Mouse (Mus musculus): ENCODE data around the gene Artn.

The Artn gene

DNA sequence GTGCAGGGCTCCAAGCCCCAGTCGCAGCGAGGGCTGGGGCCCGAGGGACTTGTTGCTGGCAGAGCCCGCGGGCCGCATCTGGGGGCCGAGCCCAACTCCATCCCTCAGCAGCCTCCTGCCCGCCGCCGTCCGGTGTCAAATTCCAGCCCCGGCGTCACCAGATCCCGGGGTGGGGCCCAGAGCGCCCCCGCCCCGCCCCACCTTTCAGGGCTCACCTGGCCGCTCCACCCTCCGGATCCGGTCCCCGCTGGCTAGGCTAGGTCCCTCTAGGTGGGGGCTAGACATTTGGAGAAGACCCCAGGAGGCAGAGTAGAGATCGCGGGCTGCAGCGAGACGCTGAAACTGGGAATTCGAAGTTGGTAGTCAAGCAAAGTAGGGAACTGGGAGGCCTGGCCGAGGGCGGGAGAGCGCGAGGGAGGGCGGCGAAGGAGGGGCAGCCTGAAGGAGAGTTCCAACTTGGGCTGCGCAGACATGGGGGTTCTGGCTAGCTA lies at the start of gene Artn:
Artn (minus strand) TSS at position 373 of the 491 bp plus-strand sequence.
- peak; percentile 18 for DNase-seq

DNA sequence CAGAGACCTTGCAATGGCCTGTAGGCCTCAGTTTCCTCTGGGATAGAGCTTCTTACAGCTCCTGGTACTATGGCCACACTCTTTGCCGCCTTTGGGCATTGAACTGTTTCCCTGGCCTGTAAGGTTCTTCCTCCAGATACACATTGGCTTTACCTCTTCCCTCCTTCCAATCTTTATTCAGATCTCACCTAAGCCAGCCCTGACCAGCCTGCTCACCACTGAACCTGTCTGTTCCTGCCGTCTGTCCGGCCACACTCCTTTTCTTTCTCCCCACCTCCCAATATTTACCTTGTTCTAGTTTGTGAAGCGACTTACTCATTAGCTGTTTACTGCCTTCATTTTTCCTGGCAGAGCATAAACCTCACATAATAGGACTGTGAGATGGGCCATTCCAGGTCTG lies 49.6 kb upstream of the Artn start:
- no peak for DNase-seq

DNA sequence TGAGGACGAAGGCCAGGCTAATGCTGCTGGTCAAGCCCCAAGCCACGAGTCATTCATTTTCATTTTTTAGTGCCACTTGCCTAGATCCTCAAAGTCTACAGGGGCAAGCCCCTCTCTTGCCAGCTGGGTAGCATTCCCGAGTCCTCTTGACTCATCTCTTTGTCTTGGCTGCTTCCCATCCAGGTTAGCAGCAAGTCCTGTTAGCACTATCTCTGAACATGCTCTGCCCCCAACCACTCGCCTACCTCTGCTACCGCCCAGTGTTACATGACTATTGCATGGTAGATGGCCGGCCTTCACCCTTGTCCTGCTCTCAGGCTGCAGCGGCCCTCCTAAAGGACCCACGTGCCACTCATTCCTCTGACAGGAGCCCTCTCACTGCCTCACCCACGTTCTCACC lies 48.7 kb upstream of the Artn start:
- no peak for DNase-seq

GRCm38 (mm10) chr4:117977841-117978240 lies 48.3 kb upstream of the Artn start:
- no peak for DNase-seq

- no peak for DNase-seq
These were observed 47.8 kb upstream of the Artn start for GRCm38 (mm10) chr4:117977371-117977770.

DNA sequence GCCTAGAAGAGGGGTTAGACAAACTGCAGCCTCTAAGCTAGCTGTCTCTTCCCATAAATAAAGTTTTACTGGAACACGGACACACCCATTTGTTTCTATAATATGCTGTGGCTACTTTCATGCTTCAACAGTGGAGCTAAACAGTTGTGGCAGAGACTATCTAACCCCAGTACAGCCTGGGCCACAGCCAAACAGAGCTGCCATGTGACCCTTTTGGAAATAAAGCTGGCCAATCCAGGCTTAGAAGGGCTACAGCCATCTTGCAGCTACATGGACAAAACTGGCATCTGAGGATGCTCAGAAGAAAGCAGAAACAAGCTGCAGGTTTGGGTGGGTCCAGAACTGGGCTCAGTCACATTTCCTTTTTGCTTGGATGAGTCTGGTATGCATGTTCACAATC lies 46.3 kb upstream of the Artn start:
- no peak for DNase-seq

DNA sequence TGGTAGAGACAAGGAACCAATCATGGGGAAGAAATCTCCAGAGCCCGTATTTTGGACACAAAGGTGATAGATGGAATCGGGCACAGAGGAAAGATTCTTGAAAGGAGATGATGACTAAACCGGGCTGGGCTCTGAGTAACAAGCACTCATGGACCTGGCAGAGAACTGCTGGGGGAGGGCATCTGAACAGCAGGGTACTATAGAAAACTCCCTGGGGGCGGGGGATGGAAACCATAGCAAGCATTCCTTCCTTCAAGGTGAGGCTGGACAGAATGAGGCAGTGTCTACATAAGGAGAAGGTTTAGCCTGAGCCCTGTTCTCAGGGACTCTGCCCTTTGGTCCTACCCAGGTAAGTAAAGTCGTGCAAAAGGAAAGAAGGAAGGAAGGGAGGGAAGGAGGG lies 45.2 kb upstream of the Artn start:
- no peak for DNase-seq

GRCm38 (mm10) chr4:117972999-117973398 lies 43.4 kb upstream of the Artn start:
- DNase-seq: no peak

DNA sequence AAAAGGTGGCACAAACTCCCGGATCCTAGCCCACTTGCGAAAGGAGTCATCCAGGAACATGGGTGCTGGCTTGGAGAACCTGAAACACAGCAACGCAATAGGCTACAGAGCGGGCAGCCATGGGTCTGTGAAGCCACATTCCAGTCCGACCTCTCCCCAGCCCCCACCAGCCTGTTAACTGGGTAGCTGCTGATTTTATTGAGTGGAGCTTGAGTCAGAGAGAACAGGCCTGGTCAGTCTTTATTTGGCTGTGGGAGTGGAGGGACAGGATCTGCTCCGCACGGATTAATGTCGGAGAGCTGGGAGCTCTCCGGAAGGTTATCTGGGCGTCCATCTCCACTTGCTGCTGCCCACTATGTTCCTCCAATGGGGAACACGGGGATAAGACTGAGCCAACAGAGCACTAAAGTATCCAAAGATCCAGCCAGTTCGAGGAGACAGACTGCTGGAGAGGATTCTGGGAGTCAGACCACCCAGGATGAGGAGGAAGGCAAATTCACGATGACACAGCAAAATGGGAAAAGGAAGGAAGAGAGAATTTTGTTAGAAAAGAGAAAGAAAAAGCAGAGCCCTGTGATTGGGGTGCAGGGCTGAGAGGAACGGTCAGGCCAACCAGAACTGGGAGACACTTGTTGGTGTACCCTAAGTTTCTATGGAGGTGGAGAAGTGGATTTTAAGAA lies 34.9 kb upstream of the Artn start:
- no peak for DNase-seq

DNA sequence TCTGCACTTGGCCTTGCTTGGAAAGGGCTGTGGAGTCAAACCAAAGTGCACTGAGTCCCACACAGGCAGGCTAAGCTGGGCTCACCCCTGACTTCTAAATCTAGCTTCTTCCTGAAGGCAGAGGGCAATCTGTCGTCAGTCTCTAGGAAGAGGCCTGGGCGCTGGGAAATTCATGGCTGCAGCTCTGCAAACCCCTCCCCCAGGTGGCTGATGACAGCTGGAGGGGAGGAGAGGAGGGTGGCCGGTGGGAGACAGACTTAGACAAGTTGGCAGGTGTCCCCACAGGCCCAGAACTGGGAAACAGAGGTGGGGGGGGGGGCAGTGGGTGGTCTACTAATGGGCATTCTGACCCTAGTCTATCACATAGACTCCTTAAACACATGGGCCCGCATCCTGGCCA lies 27.9 kb upstream of the Artn start:
- DNase-seq: no peak

- no peak for DNase-seq
These were observed 17.9 kb upstream of the Artn start for GRCm38 (mm10) chr4:117947493-117947892.

DNA sequence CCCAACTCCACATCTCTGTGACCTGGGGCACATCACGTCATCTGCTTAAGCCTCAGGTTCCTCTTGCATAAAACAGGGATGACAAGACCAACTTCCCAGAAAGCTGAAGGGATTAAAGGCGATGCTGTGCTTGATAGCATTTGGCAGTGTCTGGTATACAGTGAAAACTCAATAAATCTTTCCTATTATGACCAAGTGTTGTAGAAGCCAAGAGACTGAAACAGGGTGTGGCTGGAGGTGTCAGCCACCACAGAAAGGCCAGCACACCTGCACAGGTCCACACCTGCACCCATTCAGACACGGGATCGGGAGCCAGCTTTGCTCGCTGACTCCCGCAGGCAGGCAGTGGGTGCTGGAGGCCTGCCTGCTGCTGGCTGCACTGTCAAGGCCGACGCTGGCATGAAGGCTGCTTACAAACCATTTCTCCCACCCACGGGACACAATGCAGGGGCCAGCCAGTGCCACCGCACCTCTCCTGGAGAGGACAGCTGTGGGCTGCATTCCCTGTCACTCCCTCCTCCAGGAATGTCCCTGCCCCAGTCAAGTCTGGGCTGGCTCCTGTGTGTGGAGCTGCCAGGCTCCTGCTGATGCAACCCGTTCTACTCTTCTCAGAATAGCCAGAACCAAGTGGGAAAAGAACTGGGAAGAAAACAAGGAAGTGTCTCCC lies 17.2 kb upstream of the Artn start:
- no peak for DNase-seq

DNA sequence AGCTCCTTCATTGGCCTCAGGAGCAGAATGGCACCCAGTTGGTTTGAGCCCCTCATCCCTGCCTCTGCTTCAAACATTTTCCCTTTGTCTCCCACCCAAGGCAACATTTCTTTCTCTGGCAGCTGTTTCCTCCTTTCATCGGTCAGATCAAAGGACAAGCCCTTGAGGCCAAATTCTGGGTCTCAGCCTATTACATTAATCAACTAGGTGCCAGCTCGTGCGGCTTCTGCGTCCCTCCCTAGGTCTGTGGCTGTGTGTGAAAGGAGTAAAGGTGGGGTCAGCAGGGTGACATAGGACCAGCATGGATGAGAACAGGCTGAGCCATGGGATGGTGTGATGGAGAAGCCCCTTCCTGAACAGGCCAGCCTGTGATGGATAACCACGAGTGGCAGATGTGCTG lies 13.8 kb upstream of the Artn start:
- no peak for DNase-seq

- no peak for DNase-seq
These were observed 7.4 kb upstream of the Artn start for GRCm38 (mm10) chr4:117936964-117937363.

DNA sequence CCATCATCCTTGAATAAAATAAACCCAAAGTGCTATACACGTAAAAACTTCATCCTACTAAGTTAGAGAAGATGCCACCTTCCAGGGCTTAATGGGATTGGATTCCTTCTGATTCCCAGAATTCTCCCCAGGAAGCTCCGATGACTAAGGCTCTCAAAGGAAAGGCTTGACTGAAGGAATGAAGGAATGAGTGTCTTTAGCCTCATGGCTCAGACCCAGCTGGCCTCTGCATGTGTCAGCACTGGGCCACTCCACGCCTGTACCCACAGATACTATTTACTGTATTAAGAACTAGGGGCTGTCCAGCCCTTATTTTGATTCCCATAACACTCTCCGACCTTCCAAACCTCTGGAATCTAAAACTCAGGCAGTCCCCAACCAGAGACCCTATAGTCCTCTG lies 4.5 kb upstream of the Artn start:
- no peak for DNase-seq

DNA sequence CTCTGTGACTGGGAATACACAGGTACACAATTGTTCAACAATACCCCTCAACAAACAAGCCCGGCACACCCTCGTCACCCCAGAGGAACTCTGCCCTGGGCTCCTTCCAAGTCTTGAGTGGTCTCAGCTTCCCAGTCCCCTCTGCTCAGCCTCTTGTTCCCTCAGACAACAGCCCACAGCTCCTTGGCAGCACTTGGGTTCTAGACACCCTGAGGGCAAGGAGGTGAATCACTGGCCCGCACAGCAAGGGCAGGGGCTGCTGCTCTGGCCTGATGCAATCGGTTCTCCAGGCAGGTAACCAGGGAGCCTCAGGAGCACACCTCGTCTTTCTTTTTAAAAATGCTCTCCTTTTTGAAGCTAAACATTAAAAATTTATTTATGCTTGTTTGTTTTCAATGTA lies 3.7 kb upstream of the Artn start:
- DNase-seq: no peak

DNA sequence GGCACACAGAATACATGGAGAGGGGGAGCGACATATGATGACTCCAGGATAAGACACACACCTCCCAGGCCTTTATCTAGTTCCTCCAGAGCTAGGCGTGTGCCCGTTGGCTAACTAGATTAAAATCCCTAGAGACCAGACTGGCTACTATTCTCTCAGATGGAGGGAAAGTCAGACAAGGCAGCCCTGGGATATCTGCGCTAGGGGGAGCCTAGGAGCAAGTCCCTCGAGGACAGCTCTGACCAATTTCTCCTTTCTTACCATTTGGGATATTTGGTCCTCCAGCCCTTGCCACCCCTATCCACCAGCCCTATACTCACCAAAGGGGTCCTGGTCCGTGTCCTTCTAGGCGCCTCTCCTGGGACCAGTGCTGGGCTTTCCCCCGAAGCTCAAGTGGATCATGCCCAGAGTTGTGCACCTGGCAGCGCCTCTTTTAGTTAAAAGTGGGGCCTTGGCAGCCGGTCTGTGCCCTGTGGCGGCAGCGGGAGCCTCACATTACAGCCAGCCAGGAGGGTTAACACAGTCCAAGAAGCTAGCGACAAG lies 793 bp downstream of the Artn start:
- DNase-seq: peak; percentile 55

GRCm38 (mm10) chr4:117928234-117928633 lies 1.3 kb downstream of the Artn start:
- peak; percentile 78 for DNase-seq

- peak; percentile 67 for DNase-seq
These were observed 2.7 kb downstream of the Artn start for GRCm38 (mm10) chr4:117926545-117927482.

GRCm38 (mm10) chr4:117924916-117925315 lies 4.6 kb downstream of the Artn start:
- DNase-seq: no peak

DNA sequence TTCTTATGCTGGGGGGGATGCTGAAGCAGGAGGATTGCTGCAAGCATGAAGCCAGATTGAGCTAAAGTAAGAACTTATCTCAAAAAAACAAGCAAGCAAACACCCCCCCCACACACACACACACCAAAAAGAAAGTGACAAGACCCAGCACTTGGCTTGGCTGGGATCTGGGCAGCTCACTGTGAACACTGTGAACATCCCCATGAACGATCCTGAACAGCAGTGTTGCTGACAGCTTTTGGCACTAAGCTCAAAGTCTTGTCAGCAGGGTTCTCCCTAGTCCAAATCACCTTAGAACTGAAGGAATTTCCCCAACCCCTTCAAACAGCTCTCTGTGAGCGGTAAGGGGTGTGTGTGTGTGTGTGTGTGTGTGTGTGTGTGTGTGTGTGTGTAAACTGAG lies 6.1 kb downstream of the Artn start:
- no peak for DNase-seq

- DNase-seq: no peak
These were observed 8.2 kb downstream of the Artn start for GRCm38 (mm10) chr4:117921358-117921757.

DNA sequence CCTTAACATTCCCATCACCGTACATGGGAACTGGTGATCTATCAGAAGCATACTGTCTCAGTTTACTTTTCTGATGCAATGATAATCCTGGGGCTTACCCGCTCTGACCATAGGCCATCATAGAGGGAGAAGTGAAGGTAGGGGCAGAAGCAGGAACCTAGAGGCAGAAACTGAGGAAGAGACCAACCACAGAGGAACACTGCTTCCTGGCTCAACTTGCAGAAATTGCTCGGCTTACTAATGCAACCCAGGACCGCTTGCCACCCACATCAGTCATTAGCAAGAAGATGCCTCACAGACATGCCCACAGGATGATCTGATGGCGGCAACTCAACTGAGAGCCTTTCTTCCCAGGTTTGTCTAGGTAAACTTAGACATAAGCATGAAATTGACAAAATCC lies 10.8 kb downstream of the Artn start:
- no peak for DNase-seq
